Mouse (Mus musculus): ENCODE results near the gene Golph3l.
A peak's percentile ranks its signal among the peaks of the same experiment; 100 is the strongest.
"Not testable (repeated sequence)": the region's sequence is repeated elsewhere in the genome, so short reads cannot be mapped to it uniquely, and the experiment has no call there.

Gene Golph3l

GRCm38 (mm10) chr3:95588604-95589086, at the start of gene Golph3l:
Golph3l (plus strand) TSS chr3:95588934.
- DNase-seq: peak; percentile 99

GRCm38 (mm10) chr3:95538936-95539335, 49.8 kb upstream of the Golph3l start:
- DNase-seq: no peak

- DNase-seq: no peak
These were observed 48.9 kb upstream of the Golph3l start for GRCm38 (mm10) chr3:95539837-95540236.

DNA sequence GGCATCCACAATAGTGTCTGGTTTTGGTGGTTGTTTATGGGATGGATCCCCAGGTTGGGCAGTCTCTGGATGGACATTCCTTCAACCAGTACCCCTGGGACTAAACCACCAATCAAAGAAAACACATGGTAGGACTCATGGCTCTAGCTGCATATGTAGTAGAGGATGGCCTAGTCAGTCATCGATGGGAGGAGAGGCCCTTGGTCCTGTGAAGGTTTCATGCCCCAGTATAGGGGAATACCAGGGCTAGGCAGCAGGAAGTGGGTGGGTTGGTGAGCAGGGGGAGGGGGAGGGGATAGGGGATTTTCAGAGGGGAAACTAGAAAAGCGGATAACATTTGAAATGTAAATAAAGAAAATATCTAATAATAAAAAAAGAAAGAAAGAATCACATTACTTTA, 47.5 kb upstream of the Golph3l start:
- DNase-seq: not testable (repeated sequence)

GRCm38 (mm10) chr3:95542171-95542570, 46.6 kb upstream of the Golph3l start:
- DNase-seq: no peak

DNA sequence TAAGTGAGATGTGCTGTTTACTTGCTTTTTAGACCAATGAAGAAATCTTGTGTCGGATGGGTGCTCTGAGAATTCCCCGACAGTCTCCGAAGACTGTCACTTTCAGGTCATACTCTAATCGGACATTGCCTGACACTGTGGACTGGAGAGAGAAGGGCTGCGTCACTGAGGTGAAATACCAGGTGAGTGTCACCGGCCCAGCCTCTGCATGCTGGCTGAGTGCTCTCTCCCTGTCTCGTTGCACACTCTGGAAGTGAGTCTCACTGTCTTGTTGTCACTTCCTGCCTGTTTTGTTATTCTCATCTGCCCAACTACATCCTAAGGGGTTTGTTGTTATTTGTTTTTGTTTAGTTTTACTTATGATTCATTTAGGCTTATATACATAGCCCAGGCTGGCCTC, 45.8 kb upstream of the Golph3l start:
- no peak for DNase-seq

- DNase-seq: no peak
These were observed 38.6 kb upstream of the Golph3l start for GRCm38 (mm10) chr3:95550176-95550575.

DNA sequence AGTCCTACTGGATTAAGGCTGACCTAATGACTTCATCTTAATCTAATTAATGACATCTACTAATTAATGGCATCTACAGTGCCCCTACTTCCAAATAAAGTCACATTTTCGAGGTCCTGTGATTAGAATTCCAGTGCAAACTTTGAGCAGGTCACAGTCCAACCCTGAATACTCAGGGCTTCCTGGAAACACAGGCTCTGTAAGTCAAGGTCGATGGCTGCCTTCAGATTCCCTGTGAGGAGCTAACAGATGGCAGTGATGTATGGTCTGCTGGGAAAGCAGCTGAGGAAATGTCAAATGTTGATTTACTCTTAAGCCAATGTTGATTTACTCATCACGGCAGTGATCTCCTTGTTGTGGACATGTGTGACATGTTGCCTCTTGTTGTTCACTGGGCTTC, 34.7 kb upstream of the Golph3l start:
- DNase-seq: peak; percentile 4

DNA sequence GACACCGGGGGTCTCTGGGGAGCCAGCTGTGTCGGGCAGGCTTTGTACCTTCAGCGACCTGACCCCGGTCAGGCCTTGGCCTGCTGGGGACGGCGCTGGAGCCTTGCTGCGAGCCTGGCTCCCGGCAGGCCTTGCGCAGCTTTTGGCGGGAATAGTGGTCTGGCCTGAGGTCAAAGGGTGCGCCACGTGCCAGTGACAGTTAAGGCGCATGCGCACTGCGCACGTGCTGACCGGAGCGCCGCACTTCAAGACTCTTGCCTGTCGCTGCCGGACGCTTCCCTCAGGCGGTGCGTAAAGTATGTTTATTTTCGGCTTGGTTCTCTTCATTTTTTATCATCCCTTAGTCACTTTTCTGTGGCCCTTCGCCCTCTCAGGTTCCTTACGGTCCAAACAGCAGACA, 29.3 kb upstream of the Golph3l start, which contains the start of gene Hormad1:
Gene Hormad1, plus strand, starts transcription at position 241 of the 400 bp plus-strand sequence.
- DNase-seq: no peak

DNA sequence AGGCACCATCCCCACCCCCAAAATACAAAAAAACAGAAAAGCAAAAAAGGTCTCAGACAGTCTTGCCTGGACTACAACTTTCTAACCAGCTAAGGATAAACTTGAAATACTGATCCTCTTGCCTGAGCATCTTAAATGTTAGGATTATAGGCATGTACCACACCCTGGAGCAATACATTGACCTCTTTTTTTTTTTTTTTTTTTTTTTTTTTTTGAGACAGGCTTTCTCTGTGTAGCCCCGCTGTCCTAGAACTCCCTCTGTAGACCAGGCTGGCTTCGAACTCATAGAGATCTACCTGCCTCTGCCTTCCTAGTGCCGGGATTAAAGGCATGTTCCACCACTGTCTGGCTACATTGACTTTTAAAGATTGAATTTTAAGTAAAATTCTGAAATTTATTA, 28.0 kb upstream of the Golph3l start:
- no peak for DNase-seq

DNA sequence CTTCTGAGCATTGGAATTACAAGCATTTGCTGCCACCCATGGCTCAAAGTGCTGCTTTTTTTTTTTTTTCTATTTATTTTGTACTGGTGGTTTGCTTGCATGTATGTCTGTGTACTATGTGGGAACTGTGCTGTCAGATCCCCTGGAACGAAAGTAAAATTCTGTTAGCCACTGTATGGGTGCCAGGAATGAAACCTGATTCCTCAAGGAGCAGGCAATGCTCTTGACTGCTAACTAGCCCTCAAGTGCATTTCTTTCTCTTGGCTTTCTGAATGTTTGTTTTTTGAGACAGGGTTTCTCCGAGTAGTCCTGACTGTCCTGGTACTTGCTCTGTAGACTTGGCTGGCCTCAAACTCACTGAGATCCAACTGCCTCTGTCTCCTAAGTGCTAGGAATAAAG, 26.9 kb upstream of the Golph3l start:
- no peak for DNase-seq

GRCm38 (mm10) chr3:95569585-95569984, 19.1 kb upstream of the Golph3l start:
- no peak for DNase-seq

GRCm38 (mm10) chr3:95587754-95588603, 755 bp upstream of the Golph3l start:
- DNase-seq: no peak

DNA sequence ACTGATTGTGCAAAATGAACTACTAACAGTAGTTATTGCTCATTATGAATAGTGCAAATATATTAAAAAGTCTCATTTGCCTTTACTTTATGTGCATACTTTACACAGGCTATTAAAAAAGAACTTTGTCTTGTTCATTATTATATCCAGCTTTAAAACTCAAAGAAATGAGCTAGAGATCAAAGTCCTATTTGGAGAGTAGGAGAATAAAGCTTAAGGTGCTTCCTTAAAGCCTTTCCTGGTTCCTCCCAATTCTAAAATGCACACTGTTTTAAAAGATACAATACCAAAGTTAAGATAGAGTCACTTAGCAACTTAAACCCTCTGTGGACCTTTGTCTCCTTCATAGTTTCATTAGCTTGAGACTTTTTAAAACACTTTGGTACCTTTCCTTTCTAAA, 10.0 kb downstream of the Golph3l start:
- DNase-seq: no peak

GRCm38 (mm10) chr3:95601287-95601686, 12.6 kb downstream of the Golph3l start:
- no peak for DNase-seq

DNA sequence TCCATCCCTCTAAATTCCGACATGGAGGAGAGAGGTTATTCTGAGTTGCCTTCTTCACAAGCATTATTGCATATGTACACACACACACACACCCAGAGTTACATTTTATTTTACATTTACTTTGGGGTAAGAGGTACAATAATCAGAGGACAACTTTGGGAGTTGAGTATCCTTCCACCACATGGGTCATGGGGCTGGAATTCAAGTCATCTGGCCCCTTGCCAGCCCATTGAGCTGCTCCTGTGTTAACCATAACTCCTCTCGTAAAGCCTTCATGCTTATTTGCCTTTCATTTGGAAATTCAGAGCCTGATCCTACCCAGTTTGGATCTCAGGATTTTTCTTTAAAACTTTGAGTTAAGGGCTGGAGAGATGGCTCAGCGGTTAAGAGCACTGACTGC, 17.4 kb downstream of the Golph3l start:
- no peak for DNase-seq

- DNase-seq: no peak
These were observed 20.5 kb downstream of the Golph3l start for GRCm38 (mm10) chr3:95609195-95609594.

GRCm38 (mm10) chr3:95613996-95614395, 25.3 kb downstream of the Golph3l start:
- DNase-seq: no peak

- no peak for DNase-seq
These were observed 29.8 kb downstream of the Golph3l start for GRCm38 (mm10) chr3:95618511-95618910.

DNA sequence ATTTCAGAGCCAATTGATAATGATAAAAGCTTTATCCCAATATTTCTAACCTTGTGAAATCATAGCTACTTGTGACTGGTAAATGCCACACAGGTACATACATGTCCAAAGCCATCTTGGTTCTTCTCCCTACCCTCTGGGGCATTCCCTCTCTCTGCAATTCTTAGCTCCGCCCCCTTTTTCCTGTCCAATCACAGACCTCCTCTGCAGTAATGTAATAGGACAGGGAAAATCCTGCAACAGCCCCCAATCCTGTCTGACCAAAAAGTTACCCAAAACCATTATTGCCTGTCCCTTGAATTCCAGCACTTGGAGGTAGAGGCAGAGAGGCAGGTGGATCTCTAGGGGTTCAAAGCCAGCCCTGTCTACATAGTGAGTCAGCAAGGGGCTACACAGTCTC, 32.5 kb downstream of the Golph3l start:
- DNase-seq: no peak

- not testable (repeated sequence) for DNase-seq
These were observed 33.7 kb downstream of the Golph3l start for GRCm38 (mm10) chr3:95622421-95622820.

DNA sequence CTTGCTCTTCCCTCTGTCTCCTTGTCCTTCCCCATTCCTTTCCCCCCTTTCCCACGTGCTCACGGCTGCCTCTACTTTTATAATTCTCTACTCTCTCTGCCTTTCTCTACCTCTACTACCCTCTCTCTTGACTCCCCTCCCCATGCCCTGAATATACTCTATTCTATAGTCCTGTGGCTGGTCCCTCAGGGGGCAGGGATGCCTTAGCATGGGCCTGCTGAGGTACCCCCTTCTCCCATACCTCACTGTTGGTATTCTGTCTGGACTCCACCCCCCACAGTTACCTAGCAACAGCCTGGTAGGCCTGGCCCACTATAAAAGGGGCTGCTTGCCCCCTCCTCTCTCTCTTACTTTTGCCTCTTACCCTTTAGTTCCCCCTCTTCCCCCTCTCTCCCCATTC, 34.8 kb downstream of the Golph3l start:
- peak; percentile 13 for DNase-seq

DNA sequence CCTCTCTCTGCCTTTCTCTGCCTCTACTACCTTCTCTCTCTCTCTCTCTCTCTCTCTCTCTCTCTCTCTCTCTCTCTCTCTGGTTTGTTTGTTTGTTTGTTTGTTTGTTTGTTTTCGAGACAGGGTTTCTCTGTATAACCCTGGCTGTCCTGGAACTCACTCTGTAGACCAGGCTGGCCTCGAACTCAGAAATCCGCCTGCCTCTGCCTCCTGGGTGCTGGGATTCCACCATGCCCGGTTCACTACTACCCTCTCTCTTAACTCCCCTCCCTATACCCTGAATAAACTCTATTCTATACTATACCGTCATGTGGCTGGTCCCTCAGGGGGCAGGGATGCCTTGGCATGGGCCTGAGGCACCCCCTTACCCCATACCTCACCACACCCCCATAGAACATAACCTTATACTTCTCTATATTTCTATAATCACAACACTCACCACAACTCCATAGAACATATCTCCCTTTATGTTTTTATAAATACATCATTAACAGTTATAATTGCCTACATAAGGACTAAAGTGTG, 35.3 kb downstream of the Golph3l start:
- DNase-seq: not testable (repeated sequence)
